Mouse (Mus musculus) CH12.LX (cell line): ENCODE data around the gene Cdk15. TPM values are rescaled to one million over a fixed set of nuclear protein-coding genes. Genes with fewer than 3 reads are reported as not detected.

Experiments
- DNase-seq: peaks from one replicate; pipeline ENCODE4 v3.0.0-alpha.2; 2013; ENCODE audit errors: extremely low read depth
- H3K27ac ChIP-seq: 2 replicates; pipeline ENCODE4 v1.5.1; 2012; ENCODE audit warnings: low read depth, mild to moderate bottlenecking, control low read depth, moderate library complexity; ENCODE audit not compliant: insufficient read depth
- H3K27me3 ChIP-seq: replicated peaks from 2 replicates; pipeline ENCODE3; 2012; ENCODE audit warnings: inconsistent platforms
- H3K36me3 ChIP-seq, 2 experiments: replicated peaks in 1 of 2; 2 replicates each; pipeline versions ENCODE3 to v1.6.1; 2012; ENCODE audit warnings: inconsistent platforms in 1 of 2, low read length in 1 of 2, mild to moderate bottlenecking in 1 of 2, mixed read lengths in 1 of 2, moderate library complexity in 1 of 2; ENCODE audit not compliant: control insufficient read depth in 1 of 2, insufficient read depth in 1 of 2
- H3K4me1 ChIP-seq, 2 experiments: 2 replicates each; pipeline ENCODE4 v1.6.1; 2012; ENCODE audit warnings: inconsistent platforms in 1 of 2, moderate library complexity in 1 of 2; ENCODE audit not compliant: insufficient read depth in 2 of 2, control insufficient read depth in 1 of 2
- H3K4me2 ChIP-seq: 2 replicates; pipeline ENCODE4 v1.6.1; 2012; ENCODE audit warnings: low read depth, mild to moderate bottlenecking, control low read depth; ENCODE audit not compliant: poor library complexity, insufficient read depth, severe bottlenecking
- H3K4me3 ChIP-seq, 3 experiments: fragments of 150-350 bp in 1 of 3; sonication (generic) in 1 of 3; replicated peaks in 1 of 3; 2 replicates each; pipeline versions ENCODE3 to v1.5.1; 2011 to 2012; ENCODE audit warnings: low read depth in 2 of 3, low read length in 2 of 3, mild to moderate bottlenecking in 2 of 3, moderate library complexity in 2 of 3, control low read depth in 1 of 3, improper control_type of control experiment in 1 of 3, inconsistent platforms in 1 of 3, mixed read lengths in 1 of 3; ENCODE audit not compliant: poor library complexity in 1 of 3
- H3K79me2 ChIP-seq: replicated peaks from 2 replicates; pipeline ENCODE4 v1.6.1; 2012; ENCODE audit warnings: mild to moderate bottlenecking, moderate library complexity; ENCODE audit not compliant: control insufficient read depth, poor library complexity, insufficient read depth, severe bottlenecking; ENCODE audit errors: extremely low read depth
- H3K9ac ChIP-seq: 2 replicates; pipeline ENCODE4 v1.6.1; 2012; ENCODE audit warnings: low read depth, mild to moderate bottlenecking, control low read depth, moderate library complexity; ENCODE audit not compliant: insufficient read depth
- H3K9me3 ChIP-seq: replicated peaks from 2 replicates; pipeline ENCODE3; 2012; ENCODE audit warnings: low read length, inconsistent platforms, mixed read lengths
- ELF1 ChIP-seq: IDR thresholded peaks from 2 replicates; pipeline ENCODE4 v1.6.1; 2014; ENCODE audit warnings: low read depth, mild to moderate bottlenecking, inconsistent platforms, low read length, improper control_type of control experiment
- EP300 ChIP-seq: IDR thresholded peaks from 2 replicates; pipeline ENCODE4 v1.6.1; 2011; ENCODE audit warnings: low read length, improper control_type of control experiment
- KAT2A ChIP-seq: IDR thresholded peaks from 2 replicates; pipeline ENCODE4 v1.6.1; 2012; ENCODE audit warnings: low read length, improper control_type of control experiment, inconsistent platforms; ENCODE audit not compliant: insufficient replicate concordance
- MAX ChIP-seq: IDR thresholded peaks from 2 replicates; pipeline ENCODE4 v1.6.1; 2011; ENCODE audit warnings: low read length, improper control_type of control experiment
- MXI1 ChIP-seq: IDR thresholded peaks from 2 replicates; pipeline ENCODE4 v1.6.1; 2011; ENCODE audit warnings: mild to moderate bottlenecking, low read depth, low read length, improper control_type of control experiment
- POLR2A ChIP-seq: IDR thresholded peaks from 2 replicates; pipeline ENCODE4 v1.6.1; 2011; ENCODE audit warnings: low read depth, mild to moderate bottlenecking, improper control_type of control experiment, low read length
- RAD21 ChIP-seq: IDR thresholded peaks from 2 replicates; pipeline ENCODE4 v1.6.1; 2011; ENCODE audit warnings: low read depth, mild to moderate bottlenecking, low read length, improper control_type of control experiment, moderate library complexity
- SMC3 ChIP-seq: IDR thresholded peaks from 2 replicates; pipeline ENCODE4 v1.6.1; 2011; ENCODE audit warnings: low read depth, low read length, improper control_type of control experiment
- UBTF ChIP-seq: IDR thresholded peaks from 2 replicates; pipeline ENCODE4 v1.6.1; 2012; ENCODE audit warnings: low read depth, mild to moderate bottlenecking, inconsistent platforms, low read length, improper control_type of control experiment, moderate library complexity
- ZKSCAN1 ChIP-seq: IDR thresholded peaks from 2 replicates; pipeline ENCODE4 v1.6.1; 2012; ENCODE audit warnings: low read depth, inconsistent platforms, low read length, improper control_type of control experiment, borderline replicate concordance
- ZMIZ1 ChIP-seq: IDR thresholded peaks from 2 replicates; pipeline ENCODE4 v1.6.1; 2012; ENCODE audit warnings: low read depth, mild to moderate bottlenecking, inconsistent platforms, low read length, improper control_type of control experiment
- dilution Hi-C: fragments of 300-500 bp; cut with MboI; formaldehyde crosslinking; loops from 2 replicates; pipeline ENCODE4 v1.14.3; 2020; ENCODE audit warnings: low sequenced_read_pairs; ENCODE audit not compliant: extremely low pct_unique_long_range_greater_than_20kb, extremely low pct_ligation_motif_present
- in situ Hi-C: fragments of 300-500 bp; cut with MboI; formaldehyde crosslinking; loops from 3 replicates; pipeline ENCODE4 v1.14.3; 2019; ENCODE audit warnings: low sequenced_read_pairs, low pct_ligation_motif_present, low pct_unique_long_range_greater_than_20kb, mixed read lengths
- polyA plus RNA-seq: library from polyadenylated mRNA; unstranded; fragments of >175 nt; gene quantifications from 2 replicates; pipeline ENCODE4 v1.2.1, GENCODE M21; 2012; ENCODE audit warnings: low read depth; ENCODE audit not compliant: insufficient read length
- total RNA-seq, 2 experiments: library from RNA; depleted of rRNA; stranded (reverse); fragments of 300-350 nt in 1 of 2; fragments of >200 nt in 1 of 2; gene quantifications; 2 replicates each; pipeline ENCODE4 v1.2.3; 2012 to 2014

The Cdk15 gene
- total RNA-seq (2012; rRNA removed): 0.13 TPM in 1 of 2 replicates, not detected in the other
- not detected in 2 replicates for total RNA-seq (2014; rRNA removed)
- polyA plus RNA-seq: not detected in 2 replicates

- H3K9ac ChIP-seq: no peak within 1 kb of the TSS
- no peak for DNase-seq
- H3K4me2 ChIP-seq: no peak within 1 kb of the TSS
- no peaks in the 10 kb centered on the region for H3K79me2 ChIP-seq
- dilution Hi-C loops: no loop called here
- TF ChIP-seq POLR2A (no peak), RAD21 (no peak), ZKSCAN1 (no peak), KAT2A (no peak), EP300 (no peak), UBTF (no peak), MAX (no peak), MXI1 (no peak)
- no peaks in the 10 kb centered on the region for H3K36me3 ChIP-seq
- H3K4me3 ChIP-seq: no peak within 1 kb of the TSS
- no peaks in the 10 kb centered on the region for H3K27me3 ChIP-seq
- H3K4me1 ChIP-seq: no peaks in the 10 kb centered on the region; a peak in 1 of 4 replicates
- no peak within 1 kb of the TSS for H3K27ac ChIP-seq
- H3K9me3 ChIP-seq: no peaks in the 10 kb centered on the region
- in situ Hi-C loops: no loop called here
Measured at GRCm38 (mm10) chr1:59256751-59257231, at the start of gene Cdk15. Gene Cdk15 (plus strand): TSS chr1:59256906.

GRCm38 (mm10) chr1:59208331-59208730 is 48.4 kb upstream of the Cdk15 start:
- dilution Hi-C loops (no loop called here), in situ Hi-C loops (no loop called here)
- TF ChIP-seq SMC3 (no peak), ZMIZ1 (no peak), RAD21 (no peak)
- no peaks in the 10 kb centered on the region for H3K27me3 ChIP-seq
- no peaks in the 10 kb centered on the region for H3K79me2 ChIP-seq
- peaks cover 5 to 34% of the 10 kb centered on the region in 2 experiments for H3K36me3 ChIP-seq
- DNase-seq: no peak
- no peak overlapping the region for H3K27ac ChIP-seq
- H3K4me3 ChIP-seq: no peak overlapping the region
- no peaks in the 10 kb centered on the region for H3K9me3 ChIP-seq
- no peak overlapping the region for H3K4me2 ChIP-seq
- no peak overlapping the region for H3K9ac ChIP-seq
- H3K4me1 ChIP-seq: peaks cover 6 to 26% of the 10 kb centered on the region in 2 experiments; a peak in 3 of 4 replicates

GRCm38 (mm10) chr1:59211651-59212050 is 45.1 kb upstream of the Cdk15 start:
- Histone ChIP-seq H3K4me2 (no peak overlapping the region), H3K9ac (no peak overlapping the region), H3K4me3 (no peak overlapping the region), H3K4me1 (peaks cover 0 to 10% of the 10 kb centered on the region in 2 experiments; a peak in 1 of 4 replicates), H3K27me3 (no peaks in the 10 kb centered on the region)
- no peak for DNase-seq
- in situ Hi-C loops: no loop called here
- no peak for TF ChIP-seq UBTF
- TF ChIP-seq ELF1: no peak
- TF ChIP-seq, all 38 proteins: peak for 0
- Histone ChIP-seq H3K27ac (no peak overlapping the region), H3K9me3 (no peaks in the 10 kb centered on the region), H3K36me3 (peaks cover 13 to 47% of the 10 kb centered on the region in 2 experiments), H3K79me2 (no peaks in the 10 kb centered on the region)
- dilution Hi-C loops: no loop called here
